Mouse (Mus musculus): ENCODE data around the gene Avpr1b. TPM values are rescaled to one million over a fixed set of nuclear protein-coding genes. Genes with fewer than 3 reads are reported as not detected.
"Not testable (repeated sequence)": the region's sequence is repeated elsewhere in the genome, so short reads cannot be mapped to it uniquely, and the experiment has no call there.

Avpr1b gene
- polyA plus RNA-seq, 1 experiment from 2014 or later: not detected

- H3K27ac ChIP-seq: no peak overlapping the region
- H3K36me3 ChIP-seq (replicated peaks): no peaks in the 10 kb centered on the region
- no peaks in the 10 kb centered on the region for H3K4me1 ChIP-seq
- no peak for DNase-seq (ENCODE audit: extremely low spot score, low spot score)
- 92% methylated on average over 6 of the region's 6 CpGs for WGBS
- H3K9me3 ChIP-seq: no peaks in the 10 kb centered on the region
- no peak overlapping the region for H3K4me3 ChIP-seq
- no peaks in the 10 kb centered on the region for H3K27me3 ChIP-seq (ENCODE audit: poor library complexity, severe bottlenecking)
Measured at GRCm38 (mm10) chr1:131626200-131626599, 27.2 kb downstream of the Avpr1b start.

- H3K27ac ChIP-seq; H3K9me3 ChIP-seq; DNase-seq (ENCODE audit: extremely low spot score, low spot score); H3K4me1 ChIP-seq; H3K27me3 ChIP-seq (ENCODE audit: poor library complexity, severe bottlenecking); H3K4me3 ChIP-seq; H3K36me3 ChIP-seq (replicated peaks): not testable (repeated sequence)
- WGBS: 93% methylated on average over 6 of the region's 6 CpGs
Measured at GRCm38 (mm10) chr1:131632216-131632615, 33.2 kb downstream of the Avpr1b start.

- Histone ChIP-seq H3K9me3 (no peaks in the 10 kb centered on the region), H3K36me3 (replicated peaks) (no peaks in the 10 kb centered on the region), H3K4me1 (no peaks in the 10 kb centered on the region), H3K27me3 (ENCODE audit: poor library complexity, severe bottlenecking) (no peaks in the 10 kb centered on the region), H3K27ac (no peak overlapping the region), H3K4me3 (no peak overlapping the region)
- DNase-seq (ENCODE audit: extremely low spot score, low spot score): no peak
Measured at GRCm38 (mm10) chr1:131634495-131634894, 35.5 kb downstream of the Avpr1b start.

GRCm38 (mm10) chr1:131637791-131638540, 38.9 kb downstream of the Avpr1b start, which contains the start of gene Ctse:
Gene Ctse, plus strand, starts transcription at chr1:131638306.
- no peaks in the 10 kb centered on the region for H3K4me1 ChIP-seq
- no peak within 1 kb of the TSS for H3K27ac ChIP-seq
- no peaks in the 10 kb centered on the region for H3K36me3 ChIP-seq (replicated peaks)
- WGBS: 84% methylated on average over 9 of the region's 9 CpGs
- H3K4me3 ChIP-seq: no peak within 1 kb of the TSS
- no peaks in the 10 kb centered on the region for H3K9me3 ChIP-seq
- H3K27me3 ChIP-seq (ENCODE audit: poor library complexity, severe bottlenecking): no peaks in the 10 kb centered on the region
- no peak for DNase-seq (ENCODE audit: extremely low spot score, low spot score)

- H3K36me3 ChIP-seq (replicated peaks): no peaks in the 10 kb centered on the region
- H3K4me3 ChIP-seq: no peak overlapping the region
- H3K27ac ChIP-seq: no peak overlapping the region
- no peaks in the 10 kb centered on the region for H3K9me3 ChIP-seq
- H3K27me3 ChIP-seq (ENCODE audit: poor library complexity, severe bottlenecking): no peaks in the 10 kb centered on the region
- WGBS: 90% methylated on average over 9 of the region's 9 CpGs
- H3K4me1 ChIP-seq: no peaks in the 10 kb centered on the region
- no peak for DNase-seq (ENCODE audit: extremely low spot score, low spot score)
Measured at GRCm38 (mm10) chr1:131638541-131639421, 39.7 kb downstream of the Avpr1b start.

- Histone ChIP-seq H3K9me3 (no peaks in the 10 kb centered on the region), H3K4me1 (no peaks in the 10 kb centered on the region), H3K4me3 (no peak overlapping the region), H3K27me3 (ENCODE audit: poor library complexity, severe bottlenecking) (no peaks in the 10 kb centered on the region), H3K27ac (no peak overlapping the region), H3K36me3 (replicated peaks) (no peaks in the 10 kb centered on the region)
- DNase-seq (ENCODE audit: extremely low spot score, low spot score): no peak
- WGBS: 88% methylated on average over 4 of the region's 4 CpGs
Measured at GRCm38 (mm10) chr1:131640062-131640461, 41.0 kb downstream of the Avpr1b start.

- Histone ChIP-seq H3K4me1 (no peaks in the 10 kb centered on the region), H3K4me3 (no peak overlapping the region), H3K36me3 (replicated peaks) (no peaks in the 10 kb centered on the region), H3K9me3 (no peaks in the 10 kb centered on the region), H3K27me3 (ENCODE audit: poor library complexity, severe bottlenecking) (no peaks in the 10 kb centered on the region), H3K27ac (no peak overlapping the region)
- DNase-seq (ENCODE audit: extremely low spot score, low spot score): no peak
- WGBS: 93% methylated on average over 13 of the region's 13 CpGs
Measured at GRCm38 (mm10) chr1:131641565-131641964, 42.5 kb downstream of the Avpr1b start.

- H3K36me3 ChIP-seq (replicated peaks): no peaks in the 10 kb centered on the region
- H3K9me3 ChIP-seq: no peaks in the 10 kb centered on the region
- no peak overlapping the region for H3K4me3 ChIP-seq
- H3K4me1 ChIP-seq: no peaks in the 10 kb centered on the region
- H3K27me3 ChIP-seq (ENCODE audit: poor library complexity, severe bottlenecking): no peaks in the 10 kb centered on the region
- no peak for DNase-seq (ENCODE audit: extremely low spot score, low spot score)
- 97% methylated on average over 2 of the region's 2 CpGs for WGBS
- no peak overlapping the region for H3K27ac ChIP-seq
Measured at GRCm38 (mm10) chr1:131642251-131642650, 43.2 kb downstream of the Avpr1b start.

GRCm38 (mm10) chr1:131652670-131653443, 53.8 kb downstream of the Avpr1b start:
- Histone ChIP-seq H3K36me3 (replicated peaks) (no peaks in the 10 kb centered on the region), H3K4me1 (peaks cover 7% of the 10 kb centered on the region), H3K4me3 (no peak overlapping the region), H3K27me3 (ENCODE audit: poor library complexity, severe bottlenecking) (no peaks in the 10 kb centered on the region), H3K9me3 (no peaks in the 10 kb centered on the region), H3K27ac (no peak overlapping the region)
- DNase-seq (ENCODE audit: extremely low spot score, low spot score): no peak
- WGBS: 84% methylated on average over 12 of the region's 12 CpGs

GRCm38 (mm10) chr1:131655601-131656000, 56.6 kb downstream of the Avpr1b start:
- 88% methylated on average over 6 of the region's 6 CpGs for WGBS
- H3K4me3 ChIP-seq: no peak overlapping the region
- peaks cover 10% of the 10 kb centered on the region for H3K4me1 ChIP-seq
- H3K27ac ChIP-seq: no peak overlapping the region
- DNase-seq (ENCODE audit: extremely low spot score, low spot score): no peak
- no peaks in the 10 kb centered on the region for H3K36me3 ChIP-seq (replicated peaks)
- no peaks in the 10 kb centered on the region for H3K27me3 ChIP-seq (ENCODE audit: poor library complexity, severe bottlenecking)
- H3K9me3 ChIP-seq: no peaks in the 10 kb centered on the region

- Histone ChIP-seq H3K4me3 (peak overlapping the region; percentile 36), H3K27ac (peak overlapping the region; percentile 83), H3K27me3 (ENCODE audit: poor library complexity, severe bottlenecking) (no peaks in the 10 kb centered on the region), H3K4me1 (peaks cover 10% of the 10 kb centered on the region), H3K36me3 (replicated peaks) (no peaks in the 10 kb centered on the region), H3K9me3 (no peaks in the 10 kb centered on the region)
- peak; percentile 88 for DNase-seq (ENCODE audit: extremely low spot score, low spot score)
- WGBS: under 1% methylated on average over 11 of the region's 11 CpGs
Measured at GRCm38 (mm10) chr1:131657945-131658354, 58.9 kb downstream of the Avpr1b start.

- no peak overlapping the region for H3K4me3 ChIP-seq
- H3K9me3 ChIP-seq: no peaks in the 10 kb centered on the region
- no peak for DNase-seq (ENCODE audit: extremely low spot score, low spot score)
- H3K4me1 ChIP-seq: peaks cover 10% of the 10 kb centered on the region
- no peaks in the 10 kb centered on the region for H3K27me3 ChIP-seq (ENCODE audit: poor library complexity, severe bottlenecking)
- WGBS: 82% methylated on average over 5 of the region's 5 CpGs
- no peaks in the 10 kb centered on the region for H3K36me3 ChIP-seq (replicated peaks)
- H3K27ac ChIP-seq: no peak overlapping the region
Measured at GRCm38 (mm10) chr1:131659512-131660085, 60.6 kb downstream of the Avpr1b start.
